Mouse (Mus musculus) spleen, adult 12 weeks (tissue): ENCODE measurements around the gene Vps4a.
"Not testable (repeated sequence)": the region's sequence is repeated elsewhere in the genome, so short reads cannot be mapped to it uniquely, and the experiment has no call there.

Experiments used
- DNase-seq: peaks from one replicate; pipeline ENCODE4 v3.0.0; 2022; ENCODE audit warnings: low spot score

The Vps4a gene

DNA sequence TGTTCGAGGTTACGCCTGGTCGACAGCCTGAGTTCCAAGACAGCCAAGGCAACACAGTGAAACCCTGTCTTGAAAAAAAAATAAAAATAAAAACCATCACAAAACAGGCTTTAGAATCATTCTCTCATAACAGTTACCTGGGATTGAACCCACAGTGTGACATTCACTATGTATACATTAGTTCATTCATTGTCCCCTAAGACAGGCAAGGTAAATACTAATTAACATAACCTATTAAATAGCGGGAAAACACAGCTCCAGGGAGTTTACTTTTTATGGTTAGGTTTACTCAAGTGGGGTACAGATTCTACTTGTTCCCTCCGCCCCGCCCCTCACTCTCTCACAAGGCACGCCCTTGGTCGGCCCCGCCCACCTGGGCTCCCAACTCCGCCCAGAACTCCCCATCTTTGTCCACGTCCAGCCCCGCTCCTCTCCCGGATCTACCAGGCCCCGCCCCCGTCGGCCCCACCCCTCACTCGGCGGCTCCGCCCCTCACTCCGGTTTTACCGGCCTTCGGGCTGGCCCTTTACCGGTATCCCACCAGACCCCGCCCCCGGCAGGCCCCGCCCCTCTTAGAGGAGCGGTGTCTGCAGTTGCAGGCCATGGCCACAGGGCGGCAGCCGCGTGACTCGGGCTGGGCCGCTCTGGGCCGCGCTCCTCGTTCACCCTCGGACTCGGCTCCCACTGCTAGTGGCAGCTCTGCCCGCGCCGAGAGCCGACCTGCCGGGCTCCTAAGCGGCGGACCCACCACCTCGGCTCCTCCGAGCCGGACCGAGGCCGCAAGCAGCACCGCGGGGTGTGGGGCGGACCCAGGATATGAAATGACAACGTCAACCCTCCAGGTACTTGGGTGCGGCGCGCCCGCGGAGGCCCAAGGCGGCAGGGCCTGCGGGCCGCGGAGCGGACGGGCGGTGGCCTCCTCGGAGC lies at the start of gene Vps4a:
Gene Vps4a, plus strand, starts transcription at position 573 of the 927 bp plus-strand sequence.
- DNase-seq = peak; percentile 99

DNA sequence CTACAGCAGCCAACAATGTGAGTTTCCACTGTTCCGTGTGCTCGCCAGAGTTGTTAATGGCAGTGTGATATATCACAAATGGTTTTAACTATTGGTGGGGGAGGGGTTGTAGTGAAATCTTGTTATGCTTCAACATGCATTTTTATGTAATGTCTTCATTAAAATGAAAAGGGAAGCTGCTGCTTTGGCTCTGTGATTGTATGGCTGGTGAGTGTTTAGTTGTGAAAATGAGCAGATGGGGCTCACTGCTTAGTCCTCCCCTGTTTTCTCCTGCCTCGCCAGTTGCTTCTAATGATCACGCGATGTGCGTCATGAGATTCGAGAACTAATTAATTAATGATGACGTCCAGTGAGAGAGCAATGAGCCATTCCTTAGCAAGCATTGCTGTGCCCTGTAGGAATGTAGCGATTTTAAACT lies 45.6 kb upstream of the Vps4a start:
- no peak for DNase-seq

DNA sequence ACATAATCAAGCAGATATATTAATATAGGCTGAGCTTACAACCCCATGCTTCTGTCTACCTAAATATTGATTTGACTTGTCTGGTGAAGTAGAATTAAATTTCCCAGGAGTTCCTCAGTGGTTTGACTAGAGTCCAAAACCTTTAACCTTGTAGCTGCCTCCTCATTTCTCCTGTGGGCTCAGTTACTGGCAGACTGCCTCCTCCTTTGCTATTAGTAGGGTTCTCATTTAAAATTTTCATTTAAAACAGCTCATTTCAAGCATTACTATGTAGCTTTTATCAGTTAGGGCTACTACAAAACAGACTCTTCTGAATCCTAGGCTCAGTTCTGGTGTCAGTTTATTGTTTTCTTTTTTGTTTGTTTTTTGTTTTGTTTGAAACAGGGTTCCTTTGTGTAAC lies 45.1 kb upstream of the Vps4a start:
- DNase-seq = no peak

DNA sequence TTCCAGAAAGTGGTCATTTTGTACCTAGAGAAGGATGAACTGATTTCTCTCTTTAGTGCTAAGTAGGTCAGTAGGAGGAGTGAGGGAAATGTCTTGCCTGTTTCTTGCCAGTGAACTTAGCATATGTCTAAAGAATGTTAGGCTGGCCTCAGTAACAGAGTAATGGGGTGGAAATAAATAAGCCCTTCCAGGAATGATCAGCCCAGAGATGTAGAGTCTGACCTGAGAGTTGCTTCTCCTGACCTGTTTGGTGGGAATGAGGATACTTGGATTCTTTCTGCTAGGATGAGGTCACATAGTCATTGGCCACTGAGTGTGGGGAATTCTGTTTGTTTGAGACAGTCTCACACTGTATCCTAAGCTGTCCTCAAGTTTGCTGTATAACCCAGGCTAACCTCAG lies 43.5 kb upstream of the Vps4a start:
- DNase-seq = no peak

DNA sequence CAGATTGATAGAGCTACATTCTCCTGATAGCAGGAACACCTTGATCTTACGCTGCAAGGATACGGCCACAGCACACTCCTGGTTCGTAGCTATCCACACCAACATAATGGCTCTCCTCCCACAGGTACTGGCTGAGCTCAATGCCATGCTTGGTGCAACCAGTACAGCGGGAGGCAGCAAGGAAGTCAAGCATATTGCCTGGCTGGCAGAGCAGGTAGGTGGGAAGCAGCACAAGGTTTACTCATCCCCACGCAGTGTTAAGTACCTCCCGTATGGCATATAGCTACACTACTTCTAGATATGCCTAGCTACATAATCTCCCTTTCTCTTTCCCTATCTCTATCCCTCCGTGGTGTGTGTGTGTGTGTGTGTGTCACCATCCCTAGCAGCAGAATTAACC lies 39.6 kb upstream of the Vps4a start:
- no peak for DNase-seq

DNA sequence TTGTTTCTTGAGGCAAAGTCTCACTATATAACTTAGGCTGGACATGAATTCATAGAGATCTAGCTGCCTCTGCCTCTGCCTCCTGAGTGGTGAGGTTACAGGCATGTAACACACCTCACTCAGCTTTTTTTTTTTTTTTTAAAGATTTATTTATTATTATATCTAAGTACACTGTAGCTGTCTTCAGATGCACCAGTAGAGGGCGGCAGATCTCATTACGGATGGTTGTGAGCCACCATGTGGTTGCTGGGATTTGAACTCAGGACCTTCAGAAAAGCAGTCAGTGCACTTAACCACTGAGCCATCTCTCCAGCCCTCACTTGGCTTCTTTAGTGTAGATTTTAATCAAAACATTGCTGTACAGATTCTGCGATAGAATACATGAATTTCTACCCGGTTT lies 34.7 kb upstream of the Vps4a start:
- DNase-seq = not testable (repeated sequence)

DNA sequence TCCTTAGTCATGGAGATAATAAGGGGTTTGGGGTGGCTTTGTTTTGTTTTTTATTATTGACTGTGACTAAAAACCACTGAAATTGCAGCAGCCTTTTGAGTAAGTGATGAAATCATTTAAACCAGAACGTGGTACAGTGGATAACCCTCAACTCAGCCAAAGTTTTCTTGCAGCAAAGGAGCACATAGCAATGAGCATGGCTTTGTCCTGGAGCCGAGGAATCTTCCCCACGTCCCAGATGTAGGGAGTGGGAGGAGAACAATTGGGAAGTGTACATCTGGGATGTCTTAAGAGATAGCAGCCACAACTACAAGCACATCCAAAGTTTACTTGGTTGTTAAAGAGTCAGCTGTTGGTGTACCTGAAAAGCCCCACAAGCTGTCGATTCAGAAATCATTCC lies 33.6 kb upstream of the Vps4a start:
- no peak for DNase-seq

DNA sequence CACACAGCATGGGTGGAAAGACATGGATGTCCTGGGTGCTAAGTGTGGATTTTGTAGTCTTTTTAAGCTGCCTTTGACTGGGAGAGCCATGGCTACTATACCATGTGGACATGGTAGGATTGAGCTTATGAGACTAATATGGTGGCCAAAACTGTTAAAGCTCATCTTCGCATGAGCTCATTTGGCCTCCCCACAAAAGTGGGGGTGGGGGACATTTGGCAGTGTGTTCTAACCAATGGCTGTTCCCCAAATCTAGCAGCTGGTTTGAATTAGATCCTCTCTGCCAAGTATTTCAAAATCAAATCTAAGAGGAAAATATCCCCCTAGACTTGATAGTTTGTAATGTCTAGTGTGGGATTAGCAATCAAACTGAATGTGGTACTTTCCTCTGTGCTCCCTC lies 32.0 kb upstream of the Vps4a start:
- no peak for DNase-seq

DNA sequence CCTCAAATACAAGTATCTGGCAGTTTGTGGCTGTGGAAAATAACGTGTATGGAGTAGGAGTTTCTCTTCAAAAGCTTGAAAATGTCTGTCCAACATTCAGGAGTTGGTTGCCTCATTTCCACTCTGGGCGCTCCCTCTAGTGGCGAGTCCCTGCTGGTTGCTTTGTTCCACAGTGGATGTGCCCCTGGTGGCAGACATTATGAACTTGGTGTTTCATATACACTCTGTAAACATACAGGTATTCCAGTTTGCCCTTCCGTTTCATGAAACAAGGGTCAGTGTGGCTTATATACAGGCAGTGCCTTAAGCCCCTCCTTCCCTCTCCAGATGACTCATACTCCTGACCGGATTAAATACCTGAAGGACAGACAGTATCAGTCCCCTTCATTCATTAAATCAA lies 28.5 kb upstream of the Vps4a start:
- peak; percentile 55 for DNase-seq

DNA sequence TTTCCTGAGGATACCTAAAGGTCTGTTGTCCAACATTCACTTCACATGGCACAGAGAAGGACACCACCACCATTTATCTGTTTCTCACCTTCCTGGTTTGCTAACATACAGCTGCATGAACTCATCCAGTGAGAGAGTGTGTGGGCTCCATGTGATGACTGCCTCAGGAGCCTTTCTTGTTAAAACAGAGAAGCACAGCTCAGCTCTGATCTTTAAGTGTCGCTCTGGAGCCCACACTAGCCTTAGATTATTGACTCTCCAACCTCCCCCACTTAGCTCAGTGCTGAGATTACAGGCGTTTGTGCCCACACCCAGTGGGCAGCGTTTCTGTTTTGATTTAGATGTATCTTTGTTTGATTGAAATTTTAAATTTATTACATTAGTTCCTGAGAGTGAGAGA lies 23.2 kb upstream of the Vps4a start:
- DNase-seq = no peak

DNA sequence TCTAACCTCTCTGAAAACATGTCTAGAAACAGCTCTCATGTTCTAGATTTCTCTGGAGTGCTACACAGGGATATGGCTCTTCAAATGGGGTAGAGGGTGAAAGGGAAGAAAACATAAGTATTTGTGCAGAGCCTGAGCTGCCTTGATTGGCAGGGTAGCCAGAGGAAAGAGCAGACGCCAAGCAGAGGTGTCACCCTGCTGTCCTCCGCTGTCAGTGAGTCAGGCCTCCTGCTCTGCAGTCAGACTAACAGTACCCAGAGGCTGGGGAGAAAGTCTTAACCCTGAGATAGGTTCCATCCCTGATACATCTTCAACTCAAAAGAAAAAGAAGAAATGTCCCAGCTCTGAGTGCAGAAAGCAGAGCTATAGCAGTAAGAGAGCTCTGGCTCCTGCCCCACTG lies 18.4 kb upstream of the Vps4a start:
- no peak for DNase-seq

DNA sequence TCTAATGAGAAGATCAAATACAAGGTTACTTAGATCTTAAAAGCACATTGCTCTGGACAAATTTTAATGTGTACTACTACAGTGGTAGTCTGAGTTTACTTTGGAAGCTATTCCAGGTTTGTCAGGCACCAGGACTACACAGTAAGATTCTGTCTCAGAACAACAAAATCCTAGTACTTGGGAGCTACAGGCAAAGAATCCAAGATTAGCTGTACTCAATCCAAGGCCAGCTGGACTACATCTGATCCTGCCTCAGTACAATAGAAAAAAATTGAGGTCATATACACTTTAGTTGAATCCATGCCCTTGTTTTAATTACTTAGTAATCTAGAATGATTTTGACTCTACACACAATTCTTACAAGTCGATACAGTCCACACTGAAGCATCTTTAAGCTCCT lies 16.1 kb upstream of the Vps4a start:
- no peak for DNase-seq

DNA sequence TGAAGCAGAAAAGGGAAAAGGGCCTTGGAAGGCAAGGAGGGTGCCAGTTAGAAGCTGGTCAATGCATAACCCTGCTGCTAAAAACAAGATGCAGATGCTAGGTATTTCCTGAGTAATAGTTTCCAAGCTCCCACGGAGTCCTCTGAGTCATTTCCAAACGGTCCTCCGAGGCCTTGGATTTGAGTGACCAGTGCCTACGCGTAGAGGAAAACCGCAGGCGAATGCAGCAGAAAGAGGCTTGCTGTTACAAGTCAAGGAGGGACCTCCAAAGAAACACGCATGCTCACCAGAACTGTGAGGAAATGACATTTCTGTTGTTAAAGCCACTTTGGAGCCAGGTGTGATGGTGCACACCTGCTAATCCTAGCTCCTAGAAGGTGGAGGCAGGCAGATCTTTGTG lies 7.5 kb upstream of the Vps4a start:
- DNase-seq = no peak

DNA sequence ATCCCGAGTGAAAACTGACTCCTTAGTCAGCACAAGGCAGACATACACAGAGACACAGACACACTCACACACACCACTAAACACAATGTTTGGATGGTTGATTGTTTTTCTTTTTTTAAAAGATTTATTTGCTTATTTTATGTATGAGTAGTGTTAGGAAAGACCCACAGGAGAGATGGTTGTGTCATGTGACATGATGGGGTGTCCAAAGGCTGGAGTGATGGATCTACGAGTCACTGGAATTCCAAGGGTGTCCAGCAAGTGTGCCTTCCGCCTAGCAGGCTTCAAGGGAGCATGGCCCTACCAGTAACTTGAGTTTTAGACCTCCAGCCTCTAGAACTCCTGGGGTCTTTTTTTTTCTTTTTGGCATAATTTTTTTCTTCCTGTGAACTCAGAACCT lies 1.7 kb upstream of the Vps4a start:
- DNase-seq = no peak

DNA sequence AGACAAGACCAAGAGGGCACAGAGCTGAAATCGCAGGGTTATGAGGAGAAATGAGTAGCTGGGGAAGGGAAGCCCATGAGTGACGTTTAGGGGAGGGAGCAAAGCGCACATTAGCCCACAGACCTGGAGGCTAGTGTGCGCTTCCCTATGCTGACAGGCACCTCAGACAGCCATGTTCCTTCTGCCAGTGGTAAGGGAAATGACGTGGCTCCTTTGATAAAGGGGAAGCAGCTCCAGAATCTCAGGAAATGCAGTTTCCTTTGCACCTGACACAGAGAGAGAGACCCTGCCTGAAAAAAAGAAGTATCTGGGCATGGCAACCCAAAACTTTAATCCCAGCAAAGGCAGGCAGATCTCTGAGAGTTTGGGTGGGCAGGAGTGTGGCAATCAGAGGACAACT lies 964 bp upstream of the Vps4a start:
- no peak for DNase-seq

DNA sequence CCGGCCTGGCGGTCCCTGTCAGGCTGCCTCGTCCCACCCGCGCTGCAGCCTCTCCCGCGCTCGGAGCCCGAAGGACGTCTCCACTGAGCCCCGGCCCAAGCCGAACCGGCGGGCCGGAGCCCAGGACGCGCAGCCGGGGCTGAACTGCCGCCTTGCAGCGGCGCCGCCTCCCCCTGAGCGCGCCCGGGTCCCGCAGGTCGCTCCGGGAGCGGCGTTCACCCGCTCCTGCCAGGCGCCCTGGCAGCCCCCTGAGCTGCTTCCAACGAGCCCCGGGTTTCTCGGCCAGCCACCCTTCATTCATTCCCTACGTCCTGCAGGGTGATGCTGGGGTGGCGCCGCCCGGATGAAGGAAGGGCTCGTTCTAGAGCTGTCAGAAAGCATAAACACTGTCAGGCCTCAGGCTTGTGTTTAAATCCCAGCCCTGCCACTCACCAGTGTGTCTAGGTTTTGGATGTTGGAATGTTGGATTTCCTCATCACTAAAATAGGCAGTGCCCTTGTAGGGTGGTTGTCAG lies 612 bp downstream of the Vps4a start:
- DNase-seq = no peak

DNA sequence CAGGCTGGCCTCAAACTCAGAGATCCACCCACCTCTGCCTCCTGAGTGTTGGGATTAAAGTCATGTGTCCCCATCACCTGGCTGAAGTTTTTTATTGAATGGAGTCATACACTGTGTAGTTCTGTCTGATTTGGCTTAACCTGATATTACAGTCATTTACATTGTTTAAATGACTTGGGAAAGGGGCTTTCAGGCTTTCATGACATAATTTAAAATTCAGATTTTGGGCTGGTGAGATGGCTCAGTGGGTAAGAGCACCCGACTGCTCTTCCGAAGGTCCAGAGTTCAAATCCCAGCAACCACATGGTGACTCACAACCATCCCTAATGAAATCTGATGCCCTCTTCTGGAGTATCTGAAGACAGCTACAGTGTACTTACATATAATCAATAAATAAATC lies 2.6 kb downstream of the Vps4a start:
- not testable (repeated sequence) for DNase-seq

DNA sequence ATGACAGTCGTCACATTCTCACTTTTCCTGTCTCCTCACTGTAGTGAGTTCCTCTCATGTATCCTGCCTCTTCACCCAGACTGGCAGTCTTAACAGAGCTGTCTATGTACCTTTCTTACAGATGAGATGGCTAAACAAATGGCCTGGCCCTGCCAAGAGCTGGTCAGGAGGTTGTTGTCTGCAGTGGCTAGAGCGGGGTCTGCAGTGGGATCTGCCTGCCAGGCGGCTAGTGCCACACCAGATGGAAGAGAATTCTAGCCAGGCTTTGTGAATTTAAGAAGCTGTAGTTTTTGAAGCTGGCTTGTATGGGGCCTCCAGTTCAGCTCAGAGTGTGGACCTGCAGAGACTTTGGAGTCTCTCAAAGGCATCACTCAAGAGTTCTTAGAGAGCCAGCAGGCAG lies 4.6 kb downstream of the Vps4a start:
- DNase-seq = no peak

DNA sequence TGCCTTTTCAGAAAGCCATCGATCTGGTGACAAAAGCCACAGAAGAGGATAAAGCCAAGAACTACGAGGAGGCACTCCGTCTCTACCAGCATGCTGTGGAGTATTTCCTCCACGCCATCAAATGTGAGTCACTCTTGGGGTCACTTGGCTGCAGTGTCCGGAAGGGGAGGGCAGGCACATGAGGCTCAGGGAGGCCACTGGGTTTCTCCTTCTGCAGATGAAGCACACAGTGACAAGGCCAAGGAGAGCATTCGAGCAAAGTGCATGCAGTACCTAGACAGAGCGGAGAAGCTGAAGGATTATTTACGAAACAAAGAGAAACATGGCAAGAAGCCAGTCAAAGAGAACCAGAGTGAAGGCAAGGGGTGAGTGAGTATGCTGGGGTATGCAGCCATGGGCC lies 5.6 kb downstream of the Vps4a start:
- no peak for DNase-seq

DNA sequence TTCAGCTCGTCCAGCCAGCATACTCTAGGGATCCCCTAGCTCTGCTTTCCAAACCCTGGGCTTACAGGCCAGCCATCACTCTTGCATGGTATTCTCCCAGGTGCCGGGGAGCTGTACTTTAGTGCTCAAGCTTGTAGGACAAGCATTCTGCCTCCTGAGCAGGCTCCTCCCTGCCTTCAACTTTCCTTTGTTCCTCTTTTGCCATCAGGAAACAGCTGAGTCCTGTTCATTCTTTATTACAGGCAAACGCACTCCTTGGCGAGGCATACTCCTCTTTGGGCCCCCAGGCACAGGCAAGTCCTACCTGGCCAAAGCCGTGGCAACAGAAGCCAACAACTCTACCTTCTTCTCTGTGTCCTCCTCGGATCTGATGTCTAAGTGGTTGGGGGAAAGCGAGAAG lies 9.6 kb downstream of the Vps4a start:
- DNase-seq = no peak

DNA sequence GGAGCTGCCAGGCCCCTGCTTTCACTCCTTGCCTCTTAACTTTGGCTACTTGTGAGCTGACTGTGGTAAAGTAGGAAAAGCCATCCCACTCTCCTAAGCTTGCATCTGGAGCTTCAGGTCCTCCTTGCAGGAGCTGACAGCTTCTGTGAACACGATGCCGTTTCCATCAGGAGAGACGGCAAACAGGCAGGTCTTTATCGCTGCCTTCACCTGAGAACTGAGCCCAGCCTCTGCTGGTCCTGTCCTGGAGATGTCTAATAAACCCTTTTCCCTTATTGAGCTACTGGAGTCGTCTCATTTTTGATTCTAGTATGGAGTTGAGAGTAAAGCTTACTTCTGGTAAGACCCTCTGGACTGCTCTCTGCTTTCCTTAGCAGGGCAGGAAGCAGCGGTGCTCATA lies 14.5 kb downstream of the Vps4a start:
- DNase-seq = no peak

DNA sequence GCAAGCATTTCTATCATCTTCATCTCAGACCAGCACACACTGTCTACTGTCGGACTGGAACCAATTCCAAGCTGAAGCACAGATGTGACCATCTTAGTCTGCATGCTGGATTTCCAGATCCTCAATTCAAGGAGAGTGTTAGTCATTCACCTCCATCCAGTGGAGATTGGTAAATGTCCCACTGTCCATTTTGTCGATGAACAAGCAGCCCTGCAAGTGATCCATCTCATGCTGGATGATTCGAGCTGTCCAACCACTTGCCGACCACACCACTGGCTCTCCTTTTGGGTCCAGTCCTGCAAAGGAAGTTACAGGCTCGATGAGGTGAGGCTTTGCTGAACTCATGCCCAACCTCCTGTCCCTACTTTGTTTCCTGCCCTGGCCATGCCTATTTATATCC lies 16.0 kb downstream of the Vps4a start:
- no peak for DNase-seq

DNA sequence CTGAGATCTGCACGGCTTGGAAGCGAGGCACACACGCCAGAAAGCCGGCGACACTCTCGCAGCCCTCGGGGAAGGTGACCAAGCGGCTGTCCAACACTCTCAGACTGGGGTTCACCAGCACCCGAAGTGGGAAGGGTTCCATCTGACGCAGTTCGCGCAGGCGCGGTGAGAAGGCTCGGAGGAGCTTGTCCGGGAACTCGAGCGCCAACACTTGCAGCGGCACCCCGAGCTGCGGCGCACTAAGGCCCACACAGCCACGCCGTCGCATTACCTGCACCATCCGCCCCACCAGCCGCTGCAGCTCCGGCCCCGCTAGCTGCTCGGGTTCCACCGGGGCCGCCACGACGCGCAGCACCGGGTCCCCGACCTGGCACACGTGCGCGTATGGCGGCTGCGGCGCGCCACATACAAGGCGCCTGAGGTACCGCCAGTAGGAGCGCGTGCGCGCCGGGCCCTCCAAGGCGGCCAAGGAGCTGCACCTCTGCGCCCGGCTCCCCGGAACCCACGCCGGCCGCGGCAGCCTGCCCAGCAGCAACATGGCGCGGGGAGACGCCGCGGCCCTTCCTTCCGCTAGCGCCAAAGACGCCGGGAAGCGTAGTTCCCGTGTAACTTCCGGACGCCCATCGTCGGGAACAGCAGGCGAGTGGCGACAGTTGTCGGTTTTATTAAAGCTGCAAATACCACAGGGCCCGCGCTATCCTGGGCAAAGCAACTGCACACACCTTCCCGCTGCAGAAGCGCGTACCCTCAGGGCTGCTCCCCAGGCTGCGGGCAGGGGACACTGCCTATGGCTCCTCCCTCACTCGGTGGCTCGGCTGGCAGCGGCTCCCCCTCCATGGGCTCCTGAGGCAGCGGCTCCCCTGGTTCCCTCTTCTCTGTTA lies 17.3 kb downstream of the Vps4a start, which contains the start of gene Pdf:
Gene Pdf, minus strand, starts transcription at position 554 of the 881 bp plus-strand sequence.
- DNase-seq = peak; percentile 52
